Mouse (Mus musculus): Measurements from ENCODE around the gene Hs6st2. TPM values are rescaled to one million over a fixed set of nuclear protein-coding genes. Genes with fewer than 3 reads are reported as not detected.

Hs6st2 gene
- 37.3 and 39.1 TPM in 2 replicates for polyA plus RNA-seq (2015; fragmentation: Nextera tagmentation; extraction: Ambion mirVana)

DNA sequence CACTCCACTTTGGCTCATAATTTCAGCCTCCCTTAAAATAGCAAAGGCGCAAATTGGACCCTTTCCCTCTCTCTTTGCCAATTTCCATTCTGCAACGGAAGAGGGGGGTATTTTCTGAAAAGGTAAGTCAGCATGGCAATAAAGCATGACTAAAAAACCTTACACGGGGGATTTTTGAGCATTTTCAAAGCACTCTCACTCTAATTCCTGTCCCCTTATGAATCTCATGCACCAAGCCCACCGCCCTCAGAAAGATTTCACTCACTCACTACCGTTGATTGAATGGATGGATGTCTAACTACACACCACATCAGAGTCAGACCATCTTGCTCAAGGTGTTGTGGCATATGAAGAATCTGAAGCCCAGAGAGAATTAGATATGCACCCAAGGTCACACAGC lies at the start of gene Hs6st2:
Gene Hs6st2, minus strand, starts transcription at position 101 of the 400 bp plus-strand sequence.
- H3K27ac ChIP-seq = peak within 1 kb of the TSS; percentile 70
- no peaks in the 10 kb centered on the region for H3K9me3 ChIP-seq
- 0 out of 2 replicates have a peak, but pooled peaks cover 4% of the 10 kb centered on the region for H3K4me1 ChIP-seq
- no peak for ATAC-seq (ENCODE audit: low FRiP score, low read depth)
- H3K4me3 ChIP-seq = peak within 1 kb of the TSS; percentile 57
- WGBS = 22% methylated on average over 5 of the region's 5 CpGs
- peak within 1 kb of the TSS; percentile 75 for H3K4me2 ChIP-seq (replicated peaks)
- H3K9ac ChIP-seq = peak within 1 kb of the TSS; percentile 72
- no peaks in the 10 kb centered on the region for H3K36me3 ChIP-seq
- H3K27me3 ChIP-seq = peaks cover 50% of the 10 kb centered on the region

DNA sequence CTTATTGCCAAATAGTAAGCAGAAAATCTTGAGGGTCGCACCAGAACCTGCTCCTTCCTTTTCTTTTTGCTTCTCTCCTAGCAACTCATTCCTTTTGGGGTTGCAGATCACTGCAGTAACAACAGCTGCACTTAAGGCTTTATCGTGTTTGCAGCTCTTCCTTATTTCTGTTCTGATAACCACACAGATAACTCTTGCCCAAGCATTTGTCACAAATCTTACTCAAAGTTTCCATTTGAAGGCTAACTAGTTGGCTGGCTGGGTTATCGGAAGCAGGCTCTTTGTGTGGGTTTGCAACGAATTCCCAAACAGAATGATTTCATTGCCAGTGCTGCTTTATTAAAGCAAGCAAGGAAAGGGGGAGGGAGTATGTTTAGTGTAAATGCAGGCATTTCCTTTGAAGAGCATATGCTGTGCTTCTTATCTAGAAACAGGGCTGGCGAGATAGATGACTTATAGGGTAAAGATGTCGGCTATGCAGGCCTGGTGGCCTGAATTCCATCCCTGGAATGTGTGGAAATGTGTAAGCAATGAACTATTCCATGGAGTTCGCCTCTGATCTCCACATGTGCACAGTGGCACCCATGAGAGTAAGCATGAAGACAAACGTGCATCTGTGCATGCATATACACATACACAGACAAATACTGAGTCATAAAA lies 32.6 kb upstream of the Hs6st2 start:
- no peak overlapping the region for H3K4me2 ChIP-seq (replicated peaks)
- H3K4me1 ChIP-seq = no peaks in the 10 kb centered on the region
- WGBS = 55% methylated on average over 8 of the region's 8 CpGs
- H3K9ac ChIP-seq = no peak overlapping the region
- H3K4me3 ChIP-seq = no peak overlapping the region
- no peak overlapping the region for H3K27ac ChIP-seq
- H3K9me3 ChIP-seq = no peaks in the 10 kb centered on the region
- no peaks in the 10 kb centered on the region for H3K36me3 ChIP-seq
- ATAC-seq (ENCODE audit: low FRiP score, low read depth) = no peak
- H3K27me3 ChIP-seq = peaks cover 3% of the 10 kb centered on the region; the same call in 1 of the 2 replicates

DNA sequence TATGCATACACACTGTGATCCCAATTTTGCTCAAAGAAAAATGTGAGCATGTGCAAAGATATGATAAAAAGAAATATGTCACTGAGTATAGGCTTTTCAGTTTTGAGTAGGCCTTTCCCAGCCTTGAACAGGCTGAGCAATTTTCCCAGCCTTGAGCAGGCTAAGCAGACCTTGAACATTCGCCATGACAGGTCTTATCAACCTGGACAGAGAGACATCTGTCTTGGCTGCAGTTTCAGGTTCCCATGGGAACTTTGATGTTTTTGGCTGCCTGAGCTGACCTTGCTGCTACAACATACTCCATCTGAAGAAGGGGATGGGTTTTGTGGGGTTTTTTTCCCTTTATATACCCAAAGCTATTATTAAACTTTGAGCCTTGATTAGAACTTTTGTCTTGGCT lies 31.3 kb upstream of the Hs6st2 start:
- H3K27me3 ChIP-seq = peaks cover 6% of the 10 kb centered on the region; the same call in 1 of the 2 replicates
- no peak for ATAC-seq (ENCODE audit: low FRiP score, low read depth)
- H3K4me1 ChIP-seq = no peaks in the 10 kb centered on the region
- WGBS = 85% methylated on average over 1 of the region's 1 CpGs
- H3K4me3 ChIP-seq = no peak overlapping the region
- no peaks in the 10 kb centered on the region for H3K9me3 ChIP-seq
- no peak overlapping the region for H3K4me2 ChIP-seq (replicated peaks)
- no peaks in the 10 kb centered on the region for H3K36me3 ChIP-seq
- no peak overlapping the region for H3K27ac ChIP-seq
- H3K9ac ChIP-seq = no peak overlapping the region

DNA sequence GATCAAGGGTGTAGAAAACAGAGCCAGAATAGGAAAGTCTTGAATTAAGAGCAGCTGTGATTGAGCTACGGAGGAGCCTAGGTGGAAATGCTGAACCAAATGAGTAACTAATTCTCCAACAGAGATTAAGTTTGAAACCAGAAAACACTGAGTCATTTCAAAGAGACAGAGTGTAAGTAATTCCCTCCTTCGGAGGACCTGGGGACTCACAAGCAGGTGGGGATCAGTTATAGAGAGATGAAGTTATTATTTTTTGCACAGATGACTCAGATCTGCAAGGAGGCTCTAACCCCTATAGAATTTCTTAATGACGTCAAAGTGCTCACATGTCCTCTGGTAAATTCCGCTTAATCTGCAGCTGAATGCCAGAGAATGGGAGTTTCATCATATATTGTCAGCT lies 21.2 kb upstream of the Hs6st2 start:
- Histone ChIP-seq H3K4me3 (no peak overlapping the region), H3K9ac (no peak overlapping the region), H3K27ac (no peak overlapping the region), H3K27me3 (peaks cover 9% of the 10 kb centered on the region), H3K36me3 (no peaks in the 10 kb centered on the region), H3K9me3 (no peaks in the 10 kb centered on the region), H3K4me1 (no peaks in the 10 kb centered on the region), H3K4me2 (replicated peaks) (no peak overlapping the region)
- 39% methylated on average over 4 of the region's 4 CpGs for WGBS
- no peak for ATAC-seq (ENCODE audit: low FRiP score, low read depth)

DNA sequence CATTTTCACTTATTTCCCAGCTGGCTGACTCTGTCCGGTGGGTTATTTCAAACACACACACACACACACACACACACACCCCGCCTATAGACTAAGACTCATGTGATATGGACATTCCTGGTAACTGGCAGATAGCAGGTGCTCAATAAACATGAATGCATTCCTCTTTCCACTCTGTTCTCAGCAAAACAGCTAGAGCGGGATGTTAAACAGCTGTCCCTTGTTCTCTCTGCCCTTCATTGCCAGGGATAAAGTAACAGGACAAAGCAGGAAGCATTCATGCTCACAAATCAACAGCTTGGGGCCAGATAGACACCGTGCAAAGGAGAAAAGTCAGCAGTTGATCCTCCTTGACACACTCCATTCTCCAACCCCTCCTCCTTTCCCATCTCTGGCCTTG lies 17.4 kb upstream of the Hs6st2 start:
- Histone ChIP-seq H3K27me3 (peaks cover 6% of the 10 kb centered on the region), H3K4me1 (no peaks in the 10 kb centered on the region), H3K27ac (no peak overlapping the region), H3K36me3 (no peaks in the 10 kb centered on the region), H3K4me2 (replicated peaks) (no peak overlapping the region), H3K9me3 (no peaks in the 10 kb centered on the region), H3K9ac (no peak overlapping the region), H3K4me3 (no peak overlapping the region)
- peak; percentile 67 for ATAC-seq (ENCODE audit: low FRiP score, low read depth)
- WGBS = 47% methylated on average over 4 of the region's 4 CpGs

DNA sequence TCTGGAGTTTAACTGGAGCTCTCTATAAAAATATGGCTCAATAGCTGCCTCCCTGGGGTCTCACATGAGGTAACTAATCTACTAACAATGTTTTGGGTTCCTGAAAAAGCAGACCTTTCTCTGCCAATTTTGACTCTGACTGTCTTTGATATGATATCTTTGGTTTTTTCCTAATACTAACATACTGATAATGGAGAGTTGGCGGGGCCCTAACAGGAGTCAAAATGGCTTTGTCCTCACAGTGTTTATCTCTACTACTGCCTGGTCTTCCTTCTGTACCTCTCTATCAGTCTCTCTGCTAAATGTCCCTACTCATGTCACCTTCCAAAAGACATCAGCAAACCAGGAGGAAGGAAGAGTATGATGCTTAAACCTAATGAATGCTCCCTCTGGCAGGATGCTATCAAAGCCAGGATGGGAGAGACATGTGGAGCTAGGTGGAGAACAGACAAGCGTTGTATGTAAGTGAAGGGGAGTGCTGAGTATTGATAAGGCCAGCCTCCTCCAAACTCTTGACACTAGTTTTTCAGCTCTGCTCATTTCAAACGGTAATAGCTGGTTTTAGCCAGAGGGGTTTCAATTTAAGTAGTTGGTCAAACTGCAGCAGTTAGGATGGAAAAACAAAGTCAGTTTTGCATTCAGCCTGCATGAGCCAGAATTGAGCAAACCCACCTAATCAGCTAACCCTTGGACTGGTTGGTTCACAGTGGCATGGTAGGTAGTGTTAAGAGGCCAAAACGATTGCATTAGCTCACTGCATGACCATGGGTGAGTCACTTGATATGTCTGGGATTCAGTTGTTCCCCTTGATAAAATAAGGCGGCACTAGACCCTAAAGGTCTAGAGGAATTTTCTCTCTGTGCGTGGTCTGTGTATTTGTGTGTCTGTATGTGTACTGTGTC lies 4.6 kb upstream of the Hs6st2 start:
- Histone ChIP-seq H3K4me3 (no peak overlapping the region), H3K4me1 (no peaks in the 10 kb centered on the region)
- 69% methylated on average over 6 of the region's 6 CpGs for WGBS

DNA sequence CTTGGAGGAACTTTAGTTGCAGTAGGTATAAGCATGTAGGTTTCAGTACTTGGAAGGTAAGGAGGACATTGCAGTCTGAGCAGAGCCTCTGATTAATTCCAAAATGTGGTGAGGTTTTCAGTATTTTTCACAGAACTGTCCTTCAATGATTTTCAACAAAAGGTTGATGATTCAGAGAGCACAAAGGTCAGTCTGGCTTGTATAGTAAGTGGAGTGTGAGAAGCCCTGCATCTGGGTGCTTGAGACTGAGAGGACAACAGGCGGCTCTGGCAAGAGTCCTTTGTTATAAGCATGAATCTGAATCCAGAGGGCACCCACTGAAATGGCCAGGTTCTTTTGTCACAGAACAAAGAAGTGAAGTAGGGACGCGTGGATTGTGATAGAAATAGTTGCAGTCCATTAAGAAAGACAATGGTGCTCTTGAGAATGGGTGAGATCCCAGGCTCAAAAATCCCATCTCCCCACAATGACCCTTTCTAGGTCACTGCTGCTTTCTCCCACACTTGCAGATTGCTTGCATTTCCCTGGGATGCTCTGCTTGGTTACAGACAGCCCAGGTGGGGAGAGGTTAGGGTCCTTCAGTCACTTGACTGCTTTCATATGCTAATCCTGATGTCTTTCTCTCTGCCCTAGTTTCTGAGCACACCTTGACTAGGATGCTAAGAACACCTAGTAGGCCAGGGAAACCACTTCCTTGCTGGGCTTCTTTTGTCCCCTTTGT lies 2.8 kb upstream of the Hs6st2 start:
- Histone ChIP-seq H3K4me3 (no peak overlapping the region), H3K4me2 (replicated peaks) (no peak overlapping the region), H3K9ac (no peak overlapping the region), H3K36me3 (no peaks in the 10 kb centered on the region), H3K27me3 (peaks cover 39% of the 10 kb centered on the region), H3K27ac (no peak overlapping the region), H3K9me3 (no peaks in the 10 kb centered on the region), H3K4me1 (no peaks in the 10 kb centered on the region)
- 65% methylated on average over 3 of the region's 3 CpGs for WGBS
- no peak for ATAC-seq (ENCODE audit: low FRiP score, low read depth)

More for the DNA sequence above, 4.6 kb upstream of the Hs6st2 start:
- ATAC-seq (ENCODE audit: low FRiP score, low read depth) = no peak
- Histone ChIP-seq H3K9me3 (no peaks in the 10 kb centered on the region), H3K9ac (no peak overlapping the region), H3K27ac (no peak overlapping the region), H3K36me3 (no peaks in the 10 kb centered on the region), H3K27me3 (peaks cover 23% of the 10 kb centered on the region), H3K4me2 (replicated peaks) (no peak overlapping the region)

DNA sequence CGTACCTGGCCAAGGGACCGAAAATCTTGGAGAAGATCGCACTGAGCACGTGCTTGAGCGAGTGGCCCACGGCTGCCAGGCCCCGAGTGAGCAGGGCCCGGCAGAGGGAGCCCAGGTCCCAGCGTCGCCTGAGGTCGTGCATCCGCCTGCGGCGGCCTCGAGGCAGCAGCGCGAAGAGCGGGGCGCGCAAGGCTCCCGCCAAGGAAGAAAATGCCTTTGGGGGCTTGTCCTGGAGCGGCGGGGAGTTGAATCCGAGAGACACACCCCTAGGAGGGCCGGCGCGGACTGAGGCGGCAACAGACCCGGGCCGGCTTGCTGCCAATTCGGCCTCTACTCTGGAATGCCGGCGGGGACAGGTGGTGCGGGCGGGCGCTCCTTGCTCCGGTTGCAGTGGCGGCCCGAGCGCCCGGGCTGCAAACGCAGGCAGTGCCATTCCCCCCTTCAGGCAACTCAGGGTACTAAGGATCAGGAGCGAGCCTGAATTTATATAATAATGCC lies 437 bp downstream of the Hs6st2 start:
- Histone ChIP-seq H3K4me1 (0 out of 2 replicates have a peak, but pooled peaks cover 4% of the 10 kb centered on the region), H3K4me2 (replicated peaks) (peak overlapping the region; percentile 75), H3K27me3 (peaks cover 50% of the 10 kb centered on the region), H3K9me3 (no peaks in the 10 kb centered on the region), H3K4me3 (peak overlapping the region; percentile 57), H3K9ac (peak overlapping the region; percentile 72), H3K36me3 (no peaks in the 10 kb centered on the region), H3K27ac (peak overlapping the region; percentile 70)
- 14% methylated on average over 43 of the region's 43 CpGs for WGBS
- ATAC-seq (ENCODE audit: low FRiP score, low read depth) = peak; percentile 79

DNA sequence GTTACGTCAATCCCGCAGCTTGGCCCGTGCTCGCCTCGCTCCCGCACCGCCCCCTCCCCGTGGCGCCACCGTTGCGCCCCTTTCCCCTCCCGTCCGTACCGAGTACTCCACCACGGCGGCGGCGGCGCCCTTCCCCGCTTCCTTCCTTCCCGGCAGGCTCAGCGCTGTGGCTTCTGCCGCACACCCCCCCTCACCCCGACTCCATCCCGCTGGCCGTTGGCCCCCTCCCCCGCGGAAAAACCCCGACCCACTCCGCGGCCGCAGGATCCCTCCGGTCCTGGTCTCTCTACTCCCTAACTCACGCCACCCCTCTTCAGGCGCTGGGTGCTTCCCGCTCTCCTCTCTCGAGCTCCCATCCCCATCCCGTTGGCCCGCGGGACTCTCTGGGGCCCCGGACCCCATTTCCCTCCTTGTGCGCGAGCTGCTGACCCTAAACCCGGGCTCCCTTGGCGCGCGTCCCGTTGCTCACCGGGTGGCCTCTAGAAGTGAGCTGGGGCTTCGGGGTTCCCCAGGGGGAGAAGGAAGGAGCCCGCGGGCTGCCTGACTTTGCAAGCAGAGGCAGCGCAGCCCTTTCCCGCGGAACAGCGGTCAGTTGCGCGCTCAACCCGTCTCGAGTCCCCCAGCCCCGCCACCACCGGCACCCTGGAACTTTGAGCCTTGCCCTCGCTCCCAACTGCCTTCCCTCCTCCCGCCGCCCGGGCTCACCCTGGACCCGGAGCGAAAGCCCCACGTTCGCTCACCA lies 1.1 kb downstream of the Hs6st2 start:
- Histone ChIP-seq H3K4me2 (replicated peaks) (peak overlapping the region; percentile 75), H3K9ac (peak overlapping the region; percentile 72), H3K27ac (peak overlapping the region; percentile 70), H3K4me3 (peak overlapping the region; percentile 57), H3K27me3 (peaks cover 50% of the 10 kb centered on the region), H3K36me3 (0 out of 2 replicates have a peak, but pooled peaks cover 3% of the 10 kb centered on the region), H3K9me3 (no peaks in the 10 kb centered on the region), H3K4me1 (0 out of 2 replicates have a peak, but pooled peaks cover 4% of the 10 kb centered on the region)
- 15% methylated on average over 54 of the region's 70 CpGs for WGBS
- ATAC-seq (ENCODE audit: low FRiP score, low read depth) = peak; percentile 71

DNA sequence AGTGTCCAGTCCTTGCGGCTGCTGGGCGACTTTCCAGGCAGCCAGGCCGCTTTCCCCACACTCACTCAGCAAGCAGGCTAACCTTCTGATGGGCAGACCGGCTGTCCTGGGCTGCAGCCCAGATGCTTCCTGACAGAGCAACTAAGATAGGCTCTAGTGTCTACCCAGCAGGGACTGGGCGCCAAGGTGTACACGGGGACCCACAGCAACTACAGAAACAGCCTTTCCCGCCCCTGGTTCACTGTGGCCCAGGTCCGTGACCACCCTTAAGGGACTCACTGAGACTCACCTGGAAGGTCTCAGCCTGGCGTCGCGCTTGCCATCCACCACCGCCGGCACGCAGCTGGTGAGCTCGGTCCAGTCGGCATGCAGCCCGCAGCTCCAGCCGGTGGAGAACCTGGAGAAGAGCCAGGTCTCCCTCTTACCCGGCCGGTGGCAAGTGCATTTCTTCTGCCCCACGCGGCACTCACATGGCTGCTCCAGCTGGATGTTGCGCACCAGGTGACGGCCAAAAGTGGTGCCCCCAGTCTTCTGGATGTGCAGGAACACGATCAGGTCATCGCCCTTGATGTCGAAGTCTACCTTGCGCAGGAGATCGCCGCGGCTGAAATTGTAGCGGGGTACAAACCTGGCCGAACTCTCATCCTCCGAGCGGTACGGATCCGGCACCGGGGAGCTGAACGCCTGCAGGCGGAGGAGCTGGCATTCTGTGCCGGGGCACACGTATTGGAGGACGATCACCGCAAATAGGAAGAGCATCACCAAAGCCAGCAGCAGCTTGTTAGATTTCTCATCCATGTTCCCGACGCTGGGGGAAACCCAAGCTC lies 1.8 kb downstream of the Hs6st2 start:
- WGBS = 24% methylated on average over 46 of the region's 46 CpGs
- Histone ChIP-seq H3K27me3 (peaks cover 47% of the 10 kb centered on the region), H3K36me3 (peaks cover 6% of the 10 kb centered on the region; the same call in 1 of the 2 replicates), H3K4me3 (peak overlapping the region; percentile 57), H3K4me1 (0 out of 2 replicates have a peak, but pooled peaks cover 4% of the 10 kb centered on the region), H3K9ac (peak overlapping the region; percentile 72), H3K27ac (no peak overlapping the region; the same call in 1 of the 2 replicates), H3K9me3 (no peaks in the 10 kb centered on the region), H3K4me2 (replicated peaks) (peak overlapping the region; percentile 75)
- 0 out of 2 replicates have a peak, but pooled peaks have one; percentile 16 for ATAC-seq (ENCODE audit: low FRiP score, low read depth)

Data from limb, embryonic 13.5 days (tissue).